Mouse (Mus musculus) megakaryocyte, embryonic 14.5 days (primary cell): ENCODE measurements around the gene Haus4.

Experiments used
- FLI1 ChIP-seq: IDR thresholded peaks from 2 replicates; pipeline ENCODE4 v1.6.1; 2012; ENCODE audit warnings: low read length, inconsistent platforms, mixed read lengths
- GATA1 ChIP-seq: IDR thresholded peaks from 3 replicates; pipeline ENCODE4 v1.6.1; 2012; ENCODE audit warnings: mixed read lengths, low read length, inconsistent platforms, borderline replicate concordance

GRCm38 (mm10) chr14:54538580-54538979 is 15.8 kb downstream of the Haus4 start:
- TF ChIP-seq GATA1 = no peak
- no peak for TF ChIP-seq FLI1
